Mouse (Mus musculus): ENCODE results near the gene Slc13a4. TPM values are rescaled to one million over a fixed set of nuclear protein-coding genes. Genes with fewer than 3 reads are reported as not detected.

Slc13a4 gene
- polyA plus RNA-seq, 1 experiment from 2014 or later, result not detected

- no peak overlapping the region for H3K4me3 ChIP-seq (ENCODE audit: inconsistent target)
- no peaks in the 10 kb centered on the region for H3K79me2 ChIP-seq (ENCODE audit: inconsistent target)
- no peaks in the 10 kb centered on the region for H3K36me3 ChIP-seq (ENCODE audit: inconsistent target)
- 36% methylated on average over 11 of the region's 11 CpGs for WGBS (ENCODE audit: missing documents)
- H3K27ac ChIP-seq, result no peak overlapping the region
Measured at GRCm38 (mm10) chr6:35288114-35288761, 19.7 kb downstream of the Slc13a4 start.

- Histone ChIP-seq H3K4me3 (ENCODE audit: inconsistent target) (no peak overlapping the region), H3K79me2 (ENCODE audit: inconsistent target) (no peaks in the 10 kb centered on the region), H3K27ac (no peak overlapping the region), H3K36me3 (ENCODE audit: inconsistent target) (no peaks in the 10 kb centered on the region)
- 65% methylated on average over 8 of the region's 10 CpGs for WGBS (ENCODE audit: missing documents)
Measured at GRCm38 (mm10) chr6:35279306-35279705, 28.6 kb downstream of the Slc13a4 start.

GRCm38 (mm10) chr6:35277903-35278587, 29.9 kb downstream of the Slc13a4 start:
- WGBS (ENCODE audit: missing documents), result 84% methylated on average over 7 of the region's 10 CpGs
- Histone ChIP-seq H3K36me3 (ENCODE audit: inconsistent target) (no peaks in the 10 kb centered on the region), H3K79me2 (ENCODE audit: inconsistent target) (no peaks in the 10 kb centered on the region), H3K27ac (no peak overlapping the region), H3K4me3 (ENCODE audit: inconsistent target) (no peak overlapping the region)

- WGBS (ENCODE audit: missing documents), result 89% methylated on average over 11 of the region's 11 CpGs
- Histone ChIP-seq H3K79me2 (ENCODE audit: inconsistent target) (no peaks in the 10 kb centered on the region), H3K36me3 (ENCODE audit: inconsistent target) (no peaks in the 10 kb centered on the region), H3K27ac (no peak overlapping the region), H3K4me3 (ENCODE audit: inconsistent target) (no peak overlapping the region)
Measured at GRCm38 (mm10) chr6:35273391-35274082, 34.4 kb downstream of the Slc13a4 start.

- 89% methylated on average over 20 of the region's 20 CpGs for WGBS (ENCODE audit: missing documents)
- H3K27ac ChIP-seq, result no peak overlapping the region
- H3K79me2 ChIP-seq (ENCODE audit: inconsistent target), result no peaks in the 10 kb centered on the region
- no peak overlapping the region for H3K4me3 ChIP-seq (ENCODE audit: inconsistent target)
- H3K36me3 ChIP-seq (ENCODE audit: inconsistent target), result no peaks in the 10 kb centered on the region
Measured at GRCm38 (mm10) chr6:35271868-35272765, 35.8 kb downstream of the Slc13a4 start.

GRCm38 (mm10) chr6:35271094-35271855, 36.7 kb downstream of the Slc13a4 start:
- Histone ChIP-seq H3K36me3 (ENCODE audit: inconsistent target) (no peaks in the 10 kb centered on the region), H3K27ac (no peak overlapping the region), H3K79me2 (ENCODE audit: inconsistent target) (no peaks in the 10 kb centered on the region), H3K4me3 (ENCODE audit: inconsistent target) (no peak overlapping the region)
- 94% methylated on average over 12 of the region's 12 CpGs for WGBS (ENCODE audit: missing documents)

- Histone ChIP-seq H3K4me3 (ENCODE audit: inconsistent target) (no peak overlapping the region), H3K27ac (no peak overlapping the region), H3K79me2 (ENCODE audit: inconsistent target) (no peaks in the 10 kb centered on the region), H3K36me3 (ENCODE audit: inconsistent target) (no peaks in the 10 kb centered on the region)
- WGBS (ENCODE audit: missing documents), result 87% methylated on average over 13 of the region's 13 CpGs
Measured at GRCm38 (mm10) chr6:35269643-35270042, 38.3 kb downstream of the Slc13a4 start.

- WGBS (ENCODE audit: missing documents), result 96% methylated on average over 13 of the region's 13 CpGs
- no peak overlapping the region for H3K27ac ChIP-seq
- no peak overlapping the region for H3K4me3 ChIP-seq (ENCODE audit: inconsistent target)
- no peaks in the 10 kb centered on the region for H3K79me2 ChIP-seq (ENCODE audit: inconsistent target)
- no peaks in the 10 kb centered on the region for H3K36me3 ChIP-seq (ENCODE audit: inconsistent target)
Measured at GRCm38 (mm10) chr6:35268711-35269110, 39.2 kb downstream of the Slc13a4 start.

GRCm38 (mm10) chr6:35265580-35266278, 42.2 kb downstream of the Slc13a4 start:
- H3K4me3 ChIP-seq (ENCODE audit: inconsistent target), result no peak overlapping the region
- no peak overlapping the region for H3K27ac ChIP-seq
- WGBS (ENCODE audit: missing documents), result 87% methylated on average over 15 of the region's 15 CpGs
- peaks cover 7% of the 10 kb centered on the region for H3K79me2 ChIP-seq (ENCODE audit: inconsistent target)
- peaks cover 15% of the 10 kb centered on the region for H3K36me3 ChIP-seq (ENCODE audit: inconsistent target)

- 84% methylated on average over 7 of the region's 7 CpGs for WGBS (ENCODE audit: missing documents)
- Histone ChIP-seq H3K27ac (no peak overlapping the region), H3K79me2 (ENCODE audit: inconsistent target) (peaks cover 59% of the 10 kb centered on the region), H3K4me3 (ENCODE audit: inconsistent target) (no peak overlapping the region), H3K36me3 (ENCODE audit: inconsistent target) (peaks cover 19% of the 10 kb centered on the region)
Measured at GRCm38 (mm10) chr6:35260531-35260930, 47.4 kb downstream of the Slc13a4 start.

- no peak overlapping the region for H3K4me3 ChIP-seq (ENCODE audit: inconsistent target)
- peaks cover 69% of the 10 kb centered on the region for H3K79me2 ChIP-seq (ENCODE audit: inconsistent target)
- no peak overlapping the region for H3K27ac ChIP-seq
- peaks cover 19% of the 10 kb centered on the region for H3K36me3 ChIP-seq (ENCODE audit: inconsistent target)
- WGBS (ENCODE audit: missing documents), result 54% methylated on average over 5 of the region's 5 CpGs
Measured at GRCm38 (mm10) chr6:35259526-35259925, 48.4 kb downstream of the Slc13a4 start.

GRCm38 (mm10) chr6:35258922-35259321, 49.0 kb downstream of the Slc13a4 start:
- peaks cover 19% of the 10 kb centered on the region for H3K36me3 ChIP-seq (ENCODE audit: inconsistent target)
- H3K4me3 ChIP-seq (ENCODE audit: inconsistent target), result no peak overlapping the region
- WGBS (ENCODE audit: missing documents), result 72% methylated on average over 2 of the region's 2 CpGs
- H3K79me2 ChIP-seq (ENCODE audit: inconsistent target), result peaks cover 75% of the 10 kb centered on the region
- no peak overlapping the region for H3K27ac ChIP-seq

- H3K27ac ChIP-seq, result no peak overlapping the region
- H3K36me3 ChIP-seq (ENCODE audit: inconsistent target), result peaks cover 16% of the 10 kb centered on the region
Measured at GRCm38 (mm10) chr6:35257626-35258190, 50.2 kb downstream of the Slc13a4 start.

More at GRCm38 (mm10) chr6:35257626-35258190, 50.2 kb downstream of the Slc13a4 start:
- WGBS (ENCODE audit: missing documents), result 58% methylated on average over 13 of the region's 13 CpGs
- H3K4me3 ChIP-seq (ENCODE audit: inconsistent target), result no peak overlapping the region
- H3K79me2 ChIP-seq (ENCODE audit: inconsistent target), result peaks cover 84% of the 10 kb centered on the region
